8 mouse cellular contexts compared by ENCODE assay signal in the genomic region with DNA sequence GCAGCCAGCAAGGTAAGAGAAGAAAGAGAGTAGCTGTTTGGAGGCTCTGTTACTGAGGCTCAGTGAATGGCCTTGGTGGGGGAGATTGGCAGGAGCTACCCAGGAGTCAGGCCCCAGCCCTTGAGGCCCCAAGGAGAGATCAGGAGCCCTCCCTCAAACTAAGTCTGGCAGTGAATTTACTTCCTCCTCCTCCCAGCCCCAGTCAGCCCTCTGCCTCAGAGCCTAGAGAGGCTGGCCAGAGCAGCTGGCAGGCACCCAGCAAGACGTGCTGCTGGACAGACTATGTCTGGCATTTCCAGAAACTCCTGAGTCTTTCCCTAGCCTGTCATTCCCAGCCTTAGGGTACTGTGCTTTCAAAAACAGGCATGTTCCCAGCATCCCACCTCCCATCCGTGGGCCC. TPM values are rescaled to one million over a fixed set of nuclear protein-coding genes. Genes with fewer than 3 reads are reported as not detected.
DNase-seq lines count a peak whose midpoint lies in the region; ATAC-seq and TF ChIP-seq lines count a peak whose summit lies in the region.

No protein-coding gene starts in this region.

- DNase-seq in Muller cell, postnatal 12 days (ENCODE audit: inconsistent ontology term), result peak; percentile 52
- DNase-seq in gastrocnemius, postnatal 14 days, result peak; percentile 84
- DNase-seq in kidney, adult 2 months, result peak; percentile 70
- DNase-seq in lung, postnatal 25 days (ENCODE audit: low spot score), result peak; percentile 81
- DNase-seq in thymus, adult 2 months, result no peak
- no peak for DNase-seq in cerebellum, adult 9-11 months

- no peak for TF ChIP-seq POLR2A in kidney, adult 2 months (IDR thresholded peaks at IDR 0.05; ENCODE audit: low read depth, low read length)
- TF ChIP-seq POLR2A in thymus, adult 2 months (IDR thresholded peaks at IDR 0.05; ENCODE audit: control insufficient read depth, extremely low read depth, insufficient read depth, low read length, poor library complexity), result no peak

- H3K36me3 ChIP-seq in hindbrain, embryonic 15.5 days, result no peaks in the 10 kb centered on the region
- H3K36me3 ChIP-seq in hindbrain, embryonic 12.5 days, result no peaks in the 10 kb centered on the region
- H3K36me3 ChIP-seq in kidney, adult 2 months (ENCODE audit: control insufficient read depth, insufficient read depth, low read length), result no peaks in the 10 kb centered on the region
- H3K36me3 ChIP-seq in thymus, adult 2 months (ENCODE audit: control insufficient read depth, insufficient read depth, low read length), result no peaks in the 10 kb centered on the region

- H3K9ac ChIP-seq in hindbrain, embryonic 15.5 days, result no peak overlapping the region
- no peak overlapping the region for H3K9ac ChIP-seq in hindbrain, embryonic 12.5 days

- intact Hi-C loops in gastrocnemius, postnatal 14 days (cut with DNase I; ENCODE audit: low total_unique reads), result no loop called here

- H3K4me3 ChIP-seq in hindbrain, embryonic 15.5 days, result no peak overlapping the region
- H3K4me3 ChIP-seq in hindbrain, embryonic 12.5 days, result no peak overlapping the region
- no peak overlapping the region for H3K4me3 ChIP-seq in kidney, adult 2 months (ENCODE audit: insufficient read depth, low read depth, low read length)
- H3K4me3 ChIP-seq in thymus, adult 2 months (ENCODE audit: control insufficient read depth, insufficient read depth, low read length), result no peak overlapping the region

- no peaks in the 10 kb centered on the region for H3K9me3 ChIP-seq in hindbrain, embryonic 15.5 days
- H3K9me3 ChIP-seq in hindbrain, embryonic 12.5 days (replicated peaks), result no peaks in the 10 kb centered on the region

- H3K27me3 ChIP-seq in hindbrain, embryonic 15.5 days, result peaks cover 11% of the 10 kb centered on the region
- H3K27me3 ChIP-seq in hindbrain, embryonic 12.5 days, result peaks cover 18% of the 10 kb centered on the region
- H3K27me3 ChIP-seq in kidney, adult 2 months (replicated peaks; ENCODE audit: control insufficient read depth, insufficient read depth, low read length), result no peaks in the 10 kb centered on the region
- peaks cover 4% of the 10 kb centered on the region; the same call in 1 of the 2 replicates for H3K27me3 ChIP-seq in thymus, adult 2 months (ENCODE audit: control insufficient read depth, insufficient read depth, low read length)

- peak; percentile 51; the same call in 1 of the 2 replicates for ATAC-seq in hindbrain, embryonic 15.5 days (ENCODE audit: low FRiP score, low read depth)
- no peak for ATAC-seq in hindbrain, embryonic 12.5 days (ENCODE audit: low FRiP score)

- no peak for TF ChIP-seq CTCF in kidney, adult 2 months (conservative IDR thresholded peaks at IDR 0.05; ENCODE audit: insufficient read depth, insufficient read length, low read depth, low read length)
- TF ChIP-seq CTCF in thymus, adult 2 months (IDR thresholded peaks at IDR 0.05; ENCODE audit: borderline replicate concordance, control insufficient read depth, extremely low read depth, insufficient read depth, low read length, poor library complexity), result no peak

- no peak overlapping the region for H3K27ac ChIP-seq in hindbrain, embryonic 15.5 days (replicated peaks)
- no peak overlapping the region for H3K27ac ChIP-seq in hindbrain, embryonic 12.5 days
- H3K27ac ChIP-seq in kidney, adult 2 months (ENCODE audit: insufficient read depth, low read depth, low read length), result no peak overlapping the region
- no peak overlapping the region for H3K27ac ChIP-seq in thymus, adult 2 months (ENCODE audit: control insufficient read depth, insufficient read depth, low read length)

- H3K4me2 ChIP-seq in hindbrain, embryonic 15.5 days, result no peak overlapping the region
- no peak overlapping the region for H3K4me2 ChIP-seq in hindbrain, embryonic 12.5 days (replicated peaks)

- WGBS in hindbrain, embryonic 15.5 days, result 33% methylated on average over 2 of the region's 2 CpGs
- 62% methylated on average over 2 of the region's 2 CpGs for WGBS in hindbrain, embryonic 12.5 days
- WGBS in kidney, adult 2 months, result 28% methylated on average over 2 of the region's 2 CpGs
- WGBS in thymus, adult 2 months, result 66% methylated on average over 2 of the region's 2 CpGs

- peaks cover 10% of the 10 kb centered on the region for H3K4me1 ChIP-seq in hindbrain, embryonic 15.5 days (replicated peaks)
- peaks cover 8% of the 10 kb centered on the region for H3K4me1 ChIP-seq in hindbrain, embryonic 12.5 days
- H3K4me1 ChIP-seq in kidney, adult 2 months (ENCODE audit: control insufficient read depth, insufficient read depth, low read length), result peaks cover 3% of the 10 kb centered on the region
- H3K4me1 ChIP-seq in thymus, adult 2 months (replicated peaks; ENCODE audit: control insufficient read depth, insufficient read depth, low read length), result no peaks in the 10 kb centered on the region

RNA-seq across cellular contexts. Expression of gene P2ry6, which starts 4.7 kb away (rescaled TPM):
- 3.2 and 4.4 TPM in 2 replicates for polyA plus RNA-seq in hindbrain, embryonic 15.5 days (2015; fragmentation: Nextera tagmentation; extraction: Ambion mirVana)
- 2.8 and 3.1 TPM in 2 replicates for polyA plus RNA-seq in hindbrain, embryonic 12.5 days (2016; fragmentation: Nextera tagmentation; extraction: Ambion mirVana)
- 1 to 10 TPM; 1.6 to 2.1 TPM for total RNA-seq in gastrocnemius, postnatal 14 days (2021)
- polyA plus RNA-seq in kidney, adult 2 months (2012; rRNA removed), result 7.6 and 9.6 TPM in 2 replicates
- polyA plus RNA-seq in thymus, adult 2 months (2012; rRNA removed), result 27.1 and 36.0 TPM in 2 replicates

RNA-seq across cellular contexts. Expression of gene P2ry2, which starts 33.5 kb away (rescaled TPM):
- 0.39 and 0.54 TPM in 2 replicates for polyA plus RNA-seq in hindbrain, embryonic 15.5 days (2015; fragmentation: Nextera tagmentation; extraction: Ambion mirVana)
- 0.61 and 0.77 TPM in 2 replicates for polyA plus RNA-seq in hindbrain, embryonic 12.5 days (2016; fragmentation: Nextera tagmentation; extraction: Ambion mirVana)
- 10 to 100 TPM; 38.0 to 47.7 TPM for total RNA-seq in gastrocnemius, postnatal 14 days (2021)
- polyA plus RNA-seq in kidney, adult 2 months (2012; rRNA removed), result 15.0 and 16.9 TPM in 2 replicates
- 4.3 and 5.3 TPM in 2 replicates for polyA plus RNA-seq in thymus, adult 2 months (2012; rRNA removed)

RNA-seq across cellular contexts. Expression of gene Arhgef17, which starts 47.3 kb away (rescaled TPM):
- 12.9 and 14.6 TPM in 2 replicates for polyA plus RNA-seq in hindbrain, embryonic 15.5 days (2015; fragmentation: Nextera tagmentation; extraction: Ambion mirVana)
- 9.1 and 9.6 TPM in 2 replicates for polyA plus RNA-seq in hindbrain, embryonic 12.5 days (2016; fragmentation: Nextera tagmentation; extraction: Ambion mirVana)
- total RNA-seq in gastrocnemius, postnatal 14 days (2021), result 10 to 100 TPM; 21.9 to 25.7 TPM
- 25.4 and 29.3 TPM in 2 replicates for polyA plus RNA-seq in kidney, adult 2 months (2012; rRNA removed)
- 8.1 and 11.1 TPM in 2 replicates for polyA plus RNA-seq in thymus, adult 2 months (2012; rRNA removed)

Comparison
In these comparisons a context has a peak if more than half of its experiments do, and no peak if none do; other contexts are left out.
1. DNase-seq: peak in Muller cell, postnatal 12 days (single experiment), gastrocnemius, postnatal 14 days (single experiment), kidney, adult 2 months (single experiment) and lung, postnatal 25 days (single experiment); none in thymus, adult 2 months (single experiment) and cerebellum, adult 9-11 months (single experiment).